Comparison of ENCODE assay signal across 8 mouse cellular contexts in the genomic region with DNA sequence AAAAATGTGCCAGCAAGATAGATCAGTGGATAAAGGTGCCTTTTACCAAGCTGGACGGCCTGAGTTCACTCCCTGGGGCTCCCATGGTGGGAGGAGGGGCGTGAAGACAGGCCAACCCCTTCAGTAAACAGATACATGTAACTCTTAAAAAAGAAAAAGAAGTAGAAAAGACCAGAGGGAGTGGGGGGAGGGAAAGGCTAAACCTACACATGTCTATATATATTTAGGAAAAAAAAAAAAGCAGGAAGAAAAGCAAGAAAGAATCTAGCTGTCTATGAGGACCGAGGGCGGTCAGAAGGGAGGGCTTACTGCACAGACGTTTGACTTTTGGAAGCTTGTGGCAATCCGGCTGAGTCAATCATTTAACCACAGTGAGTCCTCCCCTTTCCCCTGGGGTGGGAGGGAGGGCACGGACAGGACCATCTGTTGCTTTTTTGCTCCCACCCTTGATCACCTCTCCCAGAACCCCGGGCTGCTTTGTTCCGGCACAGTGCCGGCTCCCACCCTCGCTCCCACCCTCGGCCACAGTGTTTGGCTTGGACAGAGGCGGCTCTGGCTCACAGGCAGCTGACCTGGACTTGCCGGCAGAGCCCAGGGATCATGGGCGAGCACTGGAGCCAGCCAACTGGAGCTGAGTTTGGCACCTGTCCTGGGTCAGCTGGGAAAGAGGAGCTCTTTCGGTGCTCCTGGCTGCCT. TPM values are rescaled to one million over a fixed set of nuclear protein-coding genes. Genes with fewer than 3 reads are reported as not detected.
DNase-seq lines count a peak whose midpoint lies in the region; ATAC-seq and TF ChIP-seq lines count a peak whose summit lies in the region.

No protein-coding gene starts in this region.

- DNase-seq in urinary bladder, postnatal 14 days (ENCODE audit: low spot score): peak; percentile 66
- DNase-seq in urinary bladder, postnatal 10 days (ENCODE audit: low spot score): no peak
- peak; percentile 52 for DNase-seq in lung, adult 2 months
- no peak for DNase-seq in B cell, adult 2 months

- H3K4me1 ChIP-seq in embryonic facial prominence, embryonic 15.5 days: peaks cover 66% of the 10 kb centered on the region
- H3K4me1 ChIP-seq in heart, embryonic 12.5 days (replicated peaks): peaks cover 56% of the 10 kb centered on the region
- peaks cover 50% of the 10 kb centered on the region for H3K4me1 ChIP-seq in kidney, embryonic 14.5 days (ENCODE audit: control insufficient read depth, insufficient read depth, low read length)
- peaks cover 18% of the 10 kb centered on the region for H3K4me1 ChIP-seq in lung, adult 2 months (ENCODE audit: control insufficient read depth, insufficient read depth, low read length)
- H3K4me1 ChIP-seq in neural tube, embryonic 13.5 days (replicated peaks): peaks cover 70% of the 10 kb centered on the region

- ATAC-seq in embryonic facial prominence, embryonic 15.5 days (ENCODE audit: insufficient number of reproducible peaks, low FRiP score, low TSS enrichment, low read depth): peak; percentile 56
- ATAC-seq in heart, embryonic 12.5 days (ENCODE audit: insufficient number of reproducible peaks, low FRiP score): 0 out of 2 replicates have a peak, but pooled peaks have one; percentile 33
- peak; percentile 77 for ATAC-seq in kidney, embryonic 14.5 days (ENCODE audit: low FRiP score, low TSS enrichment)
- ATAC-seq in neural tube, embryonic 13.5 days (ENCODE audit: low read depth): no peak; the same call in 1 of the 2 replicates

- no peak for TF ChIP-seq POLR2A in lung, adult 2 months (IDR thresholded peaks at IDR 0.05; ENCODE audit: borderline replicate concordance, extremely low read depth, low read depth, low read length)

- no peak overlapping the region for H3K9ac ChIP-seq in embryonic facial prominence, embryonic 15.5 days
- no peak overlapping the region for H3K9ac ChIP-seq in heart, embryonic 12.5 days
- H3K9ac ChIP-seq in kidney, embryonic 14.5 days (ENCODE audit: low read depth, low read length): peak overlapping the region; percentile 34; the same call in 1 of the 2 replicates
- H3K9ac ChIP-seq in neural tube, embryonic 13.5 days: 0 out of 2 replicates have a peak overlapping the region, but pooled peaks have one; percentile 12

- peaks cover 13% of the 10 kb centered on the region; the same call in 1 of the 2 replicates for H3K36me3 ChIP-seq in embryonic facial prominence, embryonic 15.5 days
- H3K36me3 ChIP-seq in heart, embryonic 12.5 days: peaks cover 19% of the 10 kb centered on the region
- H3K36me3 ChIP-seq in kidney, embryonic 14.5 days (ENCODE audit: control insufficient read depth, insufficient read depth, low read length): peaks cover 12% of the 10 kb centered on the region
- H3K36me3 ChIP-seq in neural tube, embryonic 13.5 days: peaks cover 19% of the 10 kb centered on the region

- no peaks in the 10 kb centered on the region for H3K27me3 ChIP-seq in embryonic facial prominence, embryonic 15.5 days
- H3K27me3 ChIP-seq in heart, embryonic 12.5 days (replicated peaks): no peaks in the 10 kb centered on the region
- no peaks in the 10 kb centered on the region for H3K27me3 ChIP-seq in kidney, embryonic 14.5 days (ENCODE audit: control insufficient read depth, insufficient read depth, low read length)
- H3K27me3 ChIP-seq in neural tube, embryonic 13.5 days: no peaks in the 10 kb centered on the region

- peak overlapping the region; percentile 31 for H3K4me2 ChIP-seq in embryonic facial prominence, embryonic 15.5 days (replicated peaks)
- H3K4me2 ChIP-seq in heart, embryonic 12.5 days: peak overlapping the region; percentile 46; the same call in 1 of the 2 replicates
- H3K4me2 ChIP-seq in kidney, embryonic 14.5 days (replicated peaks; ENCODE audit: low read depth, low read length): peak overlapping the region; percentile 34
- peak overlapping the region; percentile 20 for H3K4me2 ChIP-seq in neural tube, embryonic 13.5 days

- 19% methylated on average over 16 of the region's 16 CpGs for WGBS in embryonic facial prominence, embryonic 15.5 days
- 26% methylated on average over 16 of the region's 16 CpGs for WGBS in heart, embryonic 12.5 days
- WGBS in kidney, embryonic 14.5 days: 4% methylated on average over 16 of the region's 16 CpGs
- WGBS in lung, adult 2 months: 22% methylated on average over 16 of the region's 16 CpGs
- WGBS in neural tube, embryonic 13.5 days: 8% methylated on average over 16 of the region's 16 CpGs

- H3K27ac ChIP-seq in embryonic facial prominence, embryonic 15.5 days (replicated peaks): peak overlapping the region; percentile 48
- H3K27ac ChIP-seq in heart, embryonic 12.5 days (ENCODE audit: poor library complexity, severe bottlenecking): peak overlapping the region; percentile 37; the same call in 1 of the 2 replicates
- peak overlapping the region; percentile 91 for H3K27ac ChIP-seq in kidney, embryonic 14.5 days (ENCODE audit: low read depth, low read length)
- H3K27ac ChIP-seq in neural tube, embryonic 13.5 days (replicated peaks): peak overlapping the region; percentile 66

- no peak overlapping the region; the same call in 1 of the 2 replicates for H3K4me3 ChIP-seq in embryonic facial prominence, embryonic 15.5 days (replicated peaks)
- no peak overlapping the region for H3K4me3 ChIP-seq in heart, embryonic 12.5 days
- peak overlapping the region; percentile 18 for H3K4me3 ChIP-seq in kidney, embryonic 14.5 days (ENCODE audit: low read length)
- H3K4me3 ChIP-seq in lung, adult 2 months (replicated peaks; ENCODE audit: extremely low read depth, low read depth, low read length): no peak overlapping the region
- H3K4me3 ChIP-seq in neural tube, embryonic 13.5 days: no peak overlapping the region

- H3K9me3 ChIP-seq in embryonic facial prominence, embryonic 15.5 days (replicated peaks): no peaks in the 10 kb centered on the region
- H3K9me3 ChIP-seq in heart, embryonic 12.5 days (replicated peaks): no peaks in the 10 kb centered on the region
- no peaks in the 10 kb centered on the region for H3K9me3 ChIP-seq in kidney, embryonic 14.5 days (ENCODE audit: control insufficient read depth, low read length)
- no peaks in the 10 kb centered on the region for H3K9me3 ChIP-seq in neural tube, embryonic 13.5 days

- no peak for TF ChIP-seq CTCF in lung, adult 2 months (IDR thresholded peaks at IDR 0.05; ENCODE audit: insufficient read depth, low read length)

RNA-seq across cellular contexts. Expression of a gene that starts 27.7 kb away (rescaled TPM):
- polyA plus RNA-seq in embryonic facial prominence, embryonic 15.5 days (2015; fragmentation: Nextera tagmentation; extraction: Ambion mirVana): 28.4 and 28.6 TPM in 2 replicates
- polyA plus RNA-seq in heart, embryonic 12.5 days (2016; fragmentation: Nextera tagmentation; extraction: Ambion mirVana): 17.1 and 17.3 TPM in 2 replicates
- 33.8 and 37.3 TPM in 2 replicates for polyA plus RNA-seq in kidney, embryonic 14.5 days (2014; fragmentation: Nextera tagmentation; extraction: Ambion mirVana)
- 75.8 and 89.2 TPM in 2 replicates for polyA plus RNA-seq in lung, adult 2 months (2012; rRNA removed)
- polyA plus RNA-seq in neural tube, embryonic 13.5 days (2015; fragmentation: Nextera tagmentation; extraction: Ambion mirVana): 22.4 and 22.5 TPM in 2 replicates

RNA-seq across cellular contexts. Expression of a gene that starts 28.1 kb away (rescaled TPM):
- polyA plus RNA-seq in embryonic facial prominence, embryonic 15.5 days (2015; fragmentation: Nextera tagmentation; extraction: Ambion mirVana): 1.9 and 3.2 TPM in 2 replicates
- polyA plus RNA-seq in heart, embryonic 12.5 days (2016; fragmentation: Nextera tagmentation; extraction: Ambion mirVana): 0.19 and 0.33 TPM in 2 replicates
- 0.57 and 1.4 TPM in 2 replicates for polyA plus RNA-seq in kidney, embryonic 14.5 days (2014; fragmentation: Nextera tagmentation; extraction: Ambion mirVana)
- 2.0 and 2.4 TPM in 2 replicates for polyA plus RNA-seq in lung, adult 2 months (2012; rRNA removed)
- 0.94 and 1.0 TPM in 2 replicates for polyA plus RNA-seq in neural tube, embryonic 13.5 days (2015; fragmentation: Nextera tagmentation; extraction: Ambion mirVana)

RNA-seq across cellular contexts. Expression of a gene that starts 49.8 kb away (rescaled TPM):
- 9.0 and 9.3 TPM in 2 replicates for polyA plus RNA-seq in embryonic facial prominence, embryonic 15.5 days (2015; fragmentation: Nextera tagmentation; extraction: Ambion mirVana)
- polyA plus RNA-seq in heart, embryonic 12.5 days (2016; fragmentation: Nextera tagmentation; extraction: Ambion mirVana): 4.3 and 4.5 TPM in 2 replicates
- 4.5 and 6.0 TPM in 2 replicates for polyA plus RNA-seq in kidney, embryonic 14.5 days (2014; fragmentation: Nextera tagmentation; extraction: Ambion mirVana)
- polyA plus RNA-seq in lung, adult 2 months (2012; rRNA removed): 37.0 and 40.0 TPM in 2 replicates
- 3.0 and 3.6 TPM in 2 replicates for polyA plus RNA-seq in neural tube, embryonic 13.5 days (2015; fragmentation: Nextera tagmentation; extraction: Ambion mirVana)

RNA-seq across cellular contexts. Expression of a gene that starts 51.6 kb away (rescaled TPM):
- polyA plus RNA-seq in embryonic facial prominence, embryonic 15.5 days (2015; fragmentation: Nextera tagmentation; extraction: Ambion mirVana): 15.5 and 15.8 TPM in 2 replicates
- polyA plus RNA-seq in heart, embryonic 12.5 days (2016; fragmentation: Nextera tagmentation; extraction: Ambion mirVana): 9.1 and 10.8 TPM in 2 replicates
- 10.4 and 11.1 TPM in 2 replicates for polyA plus RNA-seq in kidney, embryonic 14.5 days (2014; fragmentation: Nextera tagmentation; extraction: Ambion mirVana)
- 15.7 and 15.8 TPM in 2 replicates for polyA plus RNA-seq in lung, adult 2 months (2012; rRNA removed)
- polyA plus RNA-seq in neural tube, embryonic 13.5 days (2015; fragmentation: Nextera tagmentation; extraction: Ambion mirVana): 19.9 and 25.1 TPM in 2 replicates

RNA-seq across cellular contexts. Expression of a gene that starts 51.8 kb away (rescaled TPM):
- polyA plus RNA-seq in embryonic facial prominence, embryonic 15.5 days (2015; fragmentation: Nextera tagmentation; extraction: Ambion mirVana): 43.4 and 44.5 TPM in 2 replicates
- polyA plus RNA-seq in heart, embryonic 12.5 days (2016; fragmentation: Nextera tagmentation; extraction: Ambion mirVana): 38.7 and 38.8 TPM in 2 replicates
- polyA plus RNA-seq in kidney, embryonic 14.5 days (2014; fragmentation: Nextera tagmentation; extraction: Ambion mirVana): 22.3 and 37.7 TPM in 2 replicates
- 37.2 and 39.2 TPM in 2 replicates for polyA plus RNA-seq in lung, adult 2 months (2012; rRNA removed)
- 44.6 and 45.7 TPM in 2 replicates for polyA plus RNA-seq in neural tube, embryonic 13.5 days (2015; fragmentation: Nextera tagmentation; extraction: Ambion mirVana)

Comparison
In these comparisons a context has a peak if more than half of its experiments do, and no peak if none do; other contexts are left out.
1. DNase-seq: peak in urinary bladder, postnatal 14 days (single experiment) and lung, adult 2 months (single experiment); none in urinary bladder, postnatal 10 days (single experiment) and B cell, adult 2 months (0 of 2).
2. H3K27ac ChIP-seq: peak in every context shown above with its lines; median percentile 91 in kidney, embryonic 14.5 days; 66 in neural tube, embryonic 13.5 days; 48 in embryonic facial prominence, embryonic 15.5 days; 37 in heart, embryonic 12.5 days.
3. H3K9ac ChIP-seq: peak in kidney, embryonic 14.5 days (single experiment) and neural tube, embryonic 13.5 days (single experiment); none in embryonic facial prominence, embryonic 15.5 days (single experiment) and heart, embryonic 12.5 days (single experiment).
4. Peak in every context shown above with its lines, with median percentiles within 50 percentile points of each other: H3K4me2 ChIP-seq.